Mouse (Mus musculus) stomach, adult 2 months (tissue): ENCODE measurements around the gene Gbx2. TPM values are rescaled to one million over a fixed set of nuclear protein-coding genes. Genes with fewer than 3 reads are reported as not detected.

Experiments
- polyA plus RNA-seq: library from polyadenylated mRNA; depleted of rRNA; stranded (reverse); fragments of >200 nt; gene quantifications from 2 replicates; pipeline ENCODE4 v1.2.3, GENCODE M21; 2012; rRNA removed

Gbx2 gene
- 0.11 TPM in 1 of 2 replicates, not detected in the other for polyA plus RNA-seq

GRCm38 (mm10) chr1:89931120-89931519, at the start of gene Gbx2:
Gbx2 (minus strand) TSS chr1:89931179.

Other genes starting within 250 kb of the Gbx2 start
- gene Asb18, start 83.5 kb upstream of the Gbx2 start, polyA plus RNA-seq, result 0.35 and 0.56 TPM in 2 replicates
- gene Iqca, start 222.2 kb upstream of the Gbx2 start, polyA plus RNA-seq, result not detected in 2 replicates